Mouse (Mus musculus) frontal cortex, postnatal 14 days (tissue): ENCODE results near the gene B3gnt7.

Source experiments
- DNase-seq, 2 experiments: peaks; one replicate each; pipeline ENCODE4 v3.0.0; 2022; ENCODE audit warnings: low spot score in 2 of 2

The B3gnt7 gene

DNA sequence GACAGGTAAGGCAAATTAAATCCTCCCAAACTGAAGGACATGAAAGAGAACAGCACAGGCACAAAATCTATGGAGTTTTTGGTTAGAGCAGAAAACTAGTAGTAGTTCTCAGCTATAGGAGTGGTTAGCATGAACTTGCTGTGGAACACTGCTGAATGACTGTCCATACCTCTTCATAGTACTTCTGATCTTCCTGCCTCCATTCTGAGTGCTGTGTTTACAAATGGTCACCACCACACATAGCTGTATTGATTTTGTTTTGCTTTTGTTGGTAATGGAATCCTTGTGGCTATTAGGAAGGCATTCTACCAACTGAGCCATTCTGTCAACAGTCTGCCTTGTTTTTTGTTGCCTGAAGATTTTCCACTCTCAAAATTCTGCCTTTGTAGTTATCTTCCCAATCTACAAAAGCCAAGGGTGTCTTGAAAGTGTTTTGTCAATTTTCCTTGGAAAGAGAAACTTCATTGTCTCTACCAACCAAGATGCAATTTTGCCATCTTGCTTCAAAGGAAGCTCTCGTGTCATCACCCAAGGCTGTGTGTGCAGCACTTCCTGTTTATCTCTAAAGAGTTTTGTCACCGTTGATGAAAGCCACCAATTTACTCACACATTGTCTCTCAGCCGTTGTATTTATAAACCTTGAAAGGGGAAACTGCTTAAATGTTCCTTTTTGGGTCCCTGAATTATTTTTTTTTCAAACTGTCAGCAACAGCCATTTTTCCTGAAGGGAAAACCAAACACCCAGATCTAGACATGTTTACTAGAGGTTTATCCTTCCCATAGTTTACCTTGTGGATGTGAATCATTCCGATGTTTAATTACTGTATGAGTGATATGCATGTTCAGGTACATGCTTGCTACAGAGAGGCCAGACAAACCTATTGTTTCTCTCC, 41.6 kb downstream of the B3gnt7 start:
- DNase-seq, result no peak

DNA sequence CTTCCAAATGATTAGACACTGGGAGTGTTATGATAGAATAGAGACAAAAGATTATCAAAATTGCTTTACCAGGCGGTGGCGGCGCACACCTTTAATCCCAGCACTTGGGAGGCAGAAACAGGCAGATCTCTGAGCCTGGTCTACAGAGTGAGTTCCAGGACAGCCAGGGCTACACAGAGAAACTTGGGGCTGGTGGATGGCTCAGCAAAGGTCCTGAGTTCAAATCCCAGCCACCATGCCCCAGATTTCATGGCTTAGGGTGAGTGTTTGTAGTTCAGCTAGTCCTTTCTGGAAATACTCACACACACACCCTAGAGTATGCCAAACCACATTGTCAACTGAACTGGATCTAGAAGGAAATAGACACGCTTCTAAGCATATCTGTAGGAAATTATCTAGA, 42.4 kb downstream of the B3gnt7 start:
- DNase-seq, result no peak

DNA sequence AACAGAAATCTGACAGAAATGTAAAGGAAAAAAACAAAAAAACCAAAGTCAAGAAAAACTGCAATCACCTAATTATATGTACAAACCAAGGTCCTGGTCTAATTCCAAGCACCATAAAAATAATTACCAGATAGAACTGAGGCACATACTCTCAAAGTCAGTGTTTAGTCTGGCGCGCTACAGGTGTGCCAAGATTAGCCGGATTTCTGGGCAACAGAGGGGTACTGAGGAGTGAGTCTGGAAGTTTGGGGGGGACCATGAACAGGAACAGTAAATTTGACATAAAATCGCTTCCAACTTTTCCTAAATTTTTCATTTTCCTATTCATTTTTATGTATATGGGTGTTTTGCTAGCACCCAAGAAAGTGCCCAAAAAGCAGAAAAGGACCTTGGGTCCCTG, 43.3 kb downstream of the B3gnt7 start:
- DNase-seq, result no peak

DNA sequence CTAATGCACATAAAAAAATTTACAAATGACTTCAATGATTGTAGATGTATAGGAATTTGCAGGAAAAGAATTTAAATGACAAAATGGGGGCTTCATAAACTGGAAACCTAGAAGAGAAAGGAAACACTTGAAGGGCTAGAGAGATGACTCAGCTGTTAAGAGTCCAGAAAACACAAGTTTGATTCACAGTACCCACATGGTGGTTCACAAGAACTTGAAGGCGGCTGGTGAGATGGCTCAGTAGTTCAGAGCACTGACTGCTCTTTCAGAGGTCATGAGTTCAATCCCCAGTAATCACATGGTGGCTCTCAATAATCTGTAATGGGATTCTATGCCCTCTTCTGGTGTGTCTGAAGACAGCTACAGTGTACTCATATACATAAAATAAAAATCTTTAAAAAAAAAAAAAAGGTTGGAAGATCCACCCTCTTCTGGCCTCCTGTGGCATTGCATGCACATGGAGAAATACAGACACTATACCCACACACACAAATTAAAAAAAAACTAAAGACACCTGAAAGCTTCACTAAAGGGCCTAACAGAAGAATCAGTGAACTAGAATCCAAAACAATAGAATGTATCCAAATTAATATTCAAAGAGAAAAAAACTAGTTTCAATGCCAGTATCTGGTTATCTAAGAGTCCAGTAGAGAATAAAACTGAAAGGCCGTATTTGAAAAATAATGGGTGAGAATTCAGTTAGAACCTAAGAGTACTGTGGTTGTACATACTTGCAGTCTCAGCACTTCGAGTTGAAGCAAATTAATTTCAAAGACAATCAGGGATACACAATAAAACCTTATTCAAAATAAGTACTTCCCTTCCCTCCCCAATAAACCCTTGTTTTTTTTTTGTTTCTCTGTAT, 44.5 kb downstream of the B3gnt7 start:
- no peak for DNase-seq

DNA sequence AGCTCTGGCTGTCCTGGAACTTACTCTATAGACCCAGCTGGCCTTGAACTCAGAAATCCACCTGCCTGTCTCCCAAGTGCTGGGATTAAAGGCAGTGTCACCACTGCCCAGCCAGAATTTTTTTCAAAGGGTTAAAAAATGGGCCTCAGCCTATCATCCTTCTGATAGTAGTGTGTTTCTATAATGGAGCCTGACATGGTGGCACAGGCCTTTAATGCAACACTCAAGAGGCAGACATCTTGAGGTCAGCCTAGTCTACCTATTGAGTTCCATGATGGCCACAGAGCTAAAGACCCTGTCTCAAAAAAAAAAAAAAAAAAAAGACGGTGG, 45.0 kb downstream of the B3gnt7 start:
- DNase-seq, result no peak

DNA sequence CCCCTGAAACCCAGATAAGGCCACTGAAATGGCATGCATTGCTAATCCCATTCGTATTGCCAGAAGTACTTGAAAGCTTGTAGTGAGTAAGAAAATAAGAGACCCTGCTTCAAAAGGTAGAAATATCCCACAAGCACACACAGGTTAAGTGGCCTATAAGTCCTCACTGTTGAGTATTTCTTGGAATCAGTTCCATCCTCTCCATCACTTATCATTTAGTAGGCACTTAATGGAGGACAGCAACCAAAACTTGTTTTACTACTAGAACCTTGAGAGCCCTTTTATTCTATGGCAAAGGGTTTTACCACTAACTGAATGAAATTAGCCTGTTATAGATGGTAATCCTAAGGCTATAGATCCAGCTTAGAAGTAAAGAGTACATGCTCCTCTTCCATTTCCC, 45.5 kb downstream of the B3gnt7 start:
- no peak for DNase-seq

DNA sequence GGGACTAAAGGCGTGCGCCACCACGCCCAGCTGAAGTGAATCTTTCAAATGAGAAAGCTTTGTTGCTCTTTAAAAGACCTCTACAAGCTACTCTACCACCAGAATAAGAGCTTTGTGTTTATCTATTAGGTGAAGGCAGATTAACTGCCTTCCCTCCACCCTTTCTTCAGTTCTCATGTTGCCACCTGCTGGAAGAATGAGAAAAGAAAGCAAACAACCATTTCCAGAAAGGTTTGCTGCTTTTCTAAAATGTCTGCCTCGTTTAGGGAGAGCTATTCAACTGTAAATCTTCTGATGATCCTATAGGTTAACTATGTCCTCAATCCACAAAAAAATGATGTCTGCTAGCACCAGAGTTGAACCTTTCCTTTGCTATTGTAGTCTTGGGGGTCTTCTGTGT, 46.2 kb downstream of the B3gnt7 start:
- no peak for DNase-seq

DNA sequence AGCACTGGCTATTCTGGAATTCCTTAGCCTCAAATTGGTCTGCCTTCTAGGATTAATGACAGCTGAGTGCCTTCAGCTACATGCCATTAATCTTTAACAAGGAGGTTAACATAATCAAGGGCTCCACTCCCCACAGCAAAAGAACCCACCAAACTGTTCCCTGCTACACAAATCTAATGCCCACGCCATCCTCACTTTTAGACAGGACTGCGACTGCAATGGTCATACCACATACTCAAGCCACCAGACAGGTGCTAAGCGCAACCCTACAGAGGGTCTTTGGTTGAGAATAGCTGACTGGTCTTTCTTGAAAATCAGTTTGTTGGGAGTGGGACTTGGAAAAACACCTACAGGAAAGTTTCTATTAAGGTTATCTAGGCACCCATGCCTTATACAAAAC, 46.6 kb downstream of the B3gnt7 start:
- DNase-seq, result no peak

DNA sequence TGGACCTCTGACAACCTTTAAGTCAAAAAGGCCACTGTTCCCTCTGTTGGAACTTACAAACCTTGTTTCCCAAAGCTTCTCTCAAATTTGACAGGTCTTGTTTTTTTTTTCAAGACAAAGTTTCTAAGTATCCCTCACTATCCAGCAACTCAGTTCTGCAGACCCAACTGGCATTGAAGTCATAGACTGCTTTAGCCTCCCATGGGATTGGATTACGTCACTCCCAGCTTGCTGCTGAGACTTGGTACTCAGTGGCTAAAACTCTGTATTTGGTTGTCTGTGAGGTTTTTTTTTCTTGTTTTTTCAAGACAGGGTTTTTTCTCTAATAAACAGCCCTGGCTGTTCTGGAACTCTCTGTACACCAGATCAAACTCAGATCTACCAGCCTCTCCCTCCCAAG, 47.1 kb downstream of the B3gnt7 start:
- no peak for DNase-seq

DNA sequence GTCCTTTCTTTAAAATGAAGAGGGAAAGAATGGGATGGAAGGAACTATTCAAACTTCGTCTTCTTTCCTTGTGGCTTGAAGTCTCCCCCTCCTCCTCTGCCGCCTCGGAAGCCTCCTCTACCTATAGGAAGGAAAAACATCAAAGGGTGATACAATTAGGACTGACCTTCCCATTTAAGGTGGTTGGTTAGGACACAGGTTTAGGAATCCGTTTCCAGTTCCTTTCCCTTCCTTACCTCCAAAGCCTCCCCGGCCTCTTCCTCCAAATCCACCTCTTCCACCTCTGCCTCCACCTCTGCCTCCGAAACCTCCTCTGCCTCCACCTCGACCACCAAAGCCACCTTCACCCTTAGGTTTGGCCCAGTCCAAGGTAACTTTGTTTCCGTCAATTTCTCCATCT, 47.9 kb downstream of the B3gnt7 start:
- DNase-seq, result no peak

DNA sequence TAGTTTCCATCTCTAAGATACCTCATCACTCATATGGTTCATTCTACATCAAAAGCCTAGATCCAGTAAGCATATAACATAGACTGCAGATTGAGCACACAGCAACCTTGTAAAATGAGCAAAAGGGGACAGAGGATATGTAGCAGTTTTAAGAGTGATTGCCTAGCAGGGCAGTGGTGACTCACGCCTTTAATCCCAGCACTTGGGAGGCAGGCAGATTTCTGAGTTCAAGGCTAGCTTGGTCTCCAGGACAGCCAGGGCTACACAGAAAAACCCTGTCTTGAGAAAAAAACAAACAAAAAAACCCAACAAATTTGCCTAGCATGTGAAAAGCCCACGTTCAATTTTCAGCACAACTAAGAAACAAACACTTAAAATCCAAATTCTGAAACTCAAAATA, 51.6 kb downstream of the B3gnt7 start:
- DNase-seq, result no peak
